Mouse (Mus musculus) embryonic facial prominence, embryonic 12.5 days (tissue): ENCODE measurements around the gene Pdc. TPM values are rescaled to one million over a fixed set of nuclear protein-coding genes. Genes with fewer than 3 reads are reported as not detected.
"Not testable (repeated sequence)": the region's sequence is repeated elsewhere in the genome, so short reads cannot be mapped to it uniquely, and the experiment has no call there.

ENCODE experiments used
- ATAC-seq: fragments of 200-750 bp; cut with Nextera tagmentation; 2 replicates; pipeline ENCODE4 v1.8.0; 2017; ENCODE audit not compliant: insufficient number of reproducible peaks, insufficient read depth, low FRiP score, low TSS enrichment
- H3K27ac ChIP-seq: fragments of 300-500 bp; sonication (generic); 2 replicates; pipeline ENCODE4 v1.5.1; 2016; ENCODE audit warnings: mild to moderate bottlenecking
- H3K27me3 ChIP-seq: fragments of 300-500 bp; sonication (generic); 2 replicates; pipeline ENCODE4 v1.6.1; 2016; ENCODE audit warnings: mild to moderate bottlenecking, moderate library complexity
- H3K36me3 ChIP-seq: fragments of 300-500 bp; sonication (generic); 2 replicates; pipeline ENCODE4 v1.6.1; 2016; ENCODE audit warnings: mild to moderate bottlenecking
- H3K4me1 ChIP-seq: fragments of 300-500 bp; sonication (generic); 2 replicates; pipeline ENCODE4 v1.6.1; 2016
- H3K4me2 ChIP-seq: fragments of 300-500 bp; sonication (generic); replicated peaks from 2 replicates; pipeline ENCODE4 v1.6.1; 2016; ENCODE audit warnings: mild to moderate bottlenecking, moderate library complexity
- H3K4me3 ChIP-seq: fragments of 300-500 bp; sonication (generic); 2 replicates; pipeline ENCODE4 v1.5.1; 2016; ENCODE audit warnings: mild to moderate bottlenecking
- H3K9ac ChIP-seq: fragments of 300-500 bp; sonication (generic); 2 replicates; pipeline ENCODE4 v1.6.1; 2016; ENCODE audit warnings: mild to moderate bottlenecking, moderate library complexity
- H3K9me3 ChIP-seq: fragments of 300-500 bp; sonication (generic); 2 replicates; pipeline ENCODE4 v1.6.1; 2016; ENCODE audit warnings: mild to moderate bottlenecking, moderate library complexity
- WGBS: fragments of 180-500 bp; shearing (Covaris S2); methylation state at CpG from one replicate; pipeline ENCODE4 v1.1.7; 2016; 5-methylcytosine and 5-hydroxymethylcytosine counted together
- polyA plus RNA-seq: library from polyadenylated mRNA; unstranded; fragments of >200 nt; fragmentation: Nextera tagmentation; extraction: Ambion mirVana; gene quantifications from 2 replicates; pipeline ENCODE4 v1.2.1, GENCODE M21; 2016

Gene Pdc
- 0.17 and 0.33 TPM in 2 replicates for polyA plus RNA-seq

DNA sequence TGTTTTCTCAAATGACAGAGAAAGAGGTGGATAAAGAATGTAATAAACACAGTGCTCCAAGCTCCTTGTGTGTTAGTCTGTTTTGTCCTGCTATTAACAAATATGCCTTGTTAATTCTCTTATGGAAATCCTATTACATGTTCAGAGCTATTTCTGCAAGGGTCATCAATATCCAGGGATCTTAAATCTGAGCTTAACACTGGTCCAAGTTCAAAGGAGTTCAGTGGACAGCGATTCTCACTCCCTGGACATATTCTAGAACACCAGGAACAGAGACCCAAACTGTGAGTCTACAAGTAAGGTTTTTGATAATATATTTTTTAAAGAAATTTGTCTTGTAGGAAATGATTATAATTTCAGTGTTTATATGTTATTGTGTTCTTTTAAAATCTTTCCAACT, at the start of gene Pdc:
Gene Pdc, plus strand, starts transcription at position 213 of the 400 bp plus-strand sequence.
- Histone ChIP-seq H3K9ac (no peak within 1 kb of the TSS), H3K27me3 (no peaks in the 10 kb centered on the region), H3K4me3 (no peak within 1 kb of the TSS), H3K36me3 (no peaks in the 10 kb centered on the region), H3K27ac (no peak within 1 kb of the TSS), H3K9me3 (no peaks in the 10 kb centered on the region), H3K4me1 (no peaks in the 10 kb centered on the region), H3K4me2 (no peak within 1 kb of the TSS)
- 78% methylated on average over 1 of the region's 1 CpGs for WGBS
- ATAC-seq, result no peak

DNA sequence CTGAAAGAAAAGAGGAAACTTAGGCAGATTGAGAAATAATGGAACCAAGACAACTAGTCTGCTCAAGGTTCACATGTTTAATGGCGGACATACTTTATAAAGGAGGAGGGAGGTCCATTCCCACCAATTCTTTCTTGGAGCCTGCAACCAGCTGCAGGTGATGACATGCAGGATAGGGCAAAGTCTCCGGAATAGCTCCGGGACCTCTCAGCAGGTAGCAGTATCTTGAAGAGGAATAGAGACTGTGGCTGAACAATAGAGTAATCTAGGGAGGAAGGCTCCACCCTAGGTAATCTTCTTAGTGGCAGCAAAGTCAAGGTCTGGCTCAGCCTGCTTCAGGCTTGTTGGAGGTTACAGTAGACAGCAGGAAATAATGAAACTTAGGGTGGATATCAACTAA, 25.2 kb upstream of the Pdc start:
- not testable (repeated sequence) for H3K4me3 ChIP-seq, H3K4me2 ChIP-seq, H3K27ac ChIP-seq, H3K9me3 ChIP-seq, H3K4me1 ChIP-seq, H3K27me3 ChIP-seq, H3K9ac ChIP-seq, ATAC-seq, H3K36me3 ChIP-seq
- WGBS, result 82% methylated on average over 3 of the region's 3 CpGs

DNA sequence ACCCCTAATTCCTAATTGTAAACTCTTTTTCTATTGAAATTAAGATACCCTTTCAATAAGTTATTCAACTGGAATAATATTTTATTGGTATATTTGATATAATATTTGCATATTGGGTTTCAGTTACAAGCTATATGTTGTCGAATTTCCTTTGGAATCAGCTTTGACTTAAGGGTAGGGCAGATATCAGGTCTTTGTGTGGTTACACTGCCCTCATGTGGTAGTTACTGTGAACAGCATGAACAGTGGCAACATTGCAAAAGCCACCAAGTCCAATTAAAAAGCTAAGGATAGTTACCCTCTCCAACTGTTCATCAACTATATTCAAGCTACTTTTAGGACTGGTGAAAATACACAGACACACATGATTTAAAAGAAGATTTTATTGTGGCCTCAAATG, 11.6 kb upstream of the Pdc start:
- Histone ChIP-seq H3K4me2 (no peak overlapping the region), H3K36me3 (no peaks in the 10 kb centered on the region), H3K27ac (no peak overlapping the region), H3K4me3 (no peak overlapping the region), H3K9ac (no peak overlapping the region), H3K27me3 (no peaks in the 10 kb centered on the region), H3K4me1 (no peaks in the 10 kb centered on the region), H3K9me3 (no peaks in the 10 kb centered on the region)
- 46% methylated on average over 1 of the region's 1 CpGs for WGBS
- ATAC-seq, result no peak

GRCm38 (mm10) chr1:150335111-150335510, 15.9 kb downstream of the Pdc start:
- Histone ChIP-seq H3K9me3 (no peaks in the 10 kb centered on the region), H3K4me3 (no peak overlapping the region), H3K36me3 (no peaks in the 10 kb centered on the region), H3K4me2 (no peak overlapping the region), H3K9ac (no peak overlapping the region), H3K27me3 (no peaks in the 10 kb centered on the region), H3K4me1 (no peaks in the 10 kb centered on the region), H3K27ac (no peak overlapping the region)
- no peak for ATAC-seq
- 69% methylated on average over 2 of the region's 2 CpGs for WGBS

DNA sequence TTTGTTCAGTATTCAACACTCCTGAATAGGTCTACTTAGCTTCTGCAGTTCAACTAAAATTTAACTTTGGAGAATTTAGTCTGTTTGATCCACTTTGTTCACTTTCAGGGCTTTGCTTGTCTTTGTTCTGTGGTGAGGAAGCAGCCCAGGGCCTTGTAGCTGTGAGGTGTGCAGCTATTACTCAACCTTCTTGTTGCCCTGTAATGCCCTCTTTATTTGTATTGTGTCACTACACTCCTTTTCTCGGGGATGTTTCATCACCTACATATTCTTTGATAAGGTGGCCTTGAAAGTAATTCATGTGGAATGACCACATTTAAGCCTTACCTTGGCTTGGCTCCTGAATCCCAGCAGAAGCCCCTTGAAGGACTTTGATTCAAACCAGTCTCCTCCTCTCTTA, 41.6 kb downstream of the Pdc start:
- whole genome bisulfite sequencing, result 88% methylated on average over 1 of the region's 1 CpGs
- Histone ChIP-seq H3K4me3 (no peak overlapping the region), H3K27me3 (no peaks in the 10 kb centered on the region), H3K36me3 (peaks cover 18% of the 10 kb centered on the region), H3K27ac (no peak overlapping the region), H3K9ac (no peak overlapping the region), H3K4me1 (no peaks in the 10 kb centered on the region), H3K9me3 (no peaks in the 10 kb centered on the region), H3K4me2 (no peak overlapping the region)
- ATAC-seq, result no peak

GRCm38 (mm10) chr1:150372895-150373294, 53.7 kb downstream of the Pdc start:
- no peak for ATAC-seq
- Histone ChIP-seq H3K27me3 (no peaks in the 10 kb centered on the region), H3K4me3 (no peak overlapping the region), H3K9ac (no peak overlapping the region), H3K4me1 (no peaks in the 10 kb centered on the region), H3K27ac (no peak overlapping the region), H3K4me2 (no peak overlapping the region), H3K36me3 (no peaks in the 10 kb centered on the region), H3K9me3 (no peaks in the 10 kb centered on the region)
- 89% methylated on average over 3 of the region's 3 CpGs for WGBS

- Histone ChIP-seq H3K4me1 (no peaks in the 10 kb centered on the region), H3K27ac (no peak overlapping the region), H3K9me3 (no peaks in the 10 kb centered on the region), H3K36me3 (no peaks in the 10 kb centered on the region), H3K4me2 (no peak overlapping the region), H3K9ac (no peak overlapping the region), H3K27me3 (no peaks in the 10 kb centered on the region), H3K4me3 (no peak overlapping the region)
- 88% methylated on average over 2 of the region's 2 CpGs for WGBS
- no peak for ATAC-seq
These were observed 55.0 kb downstream of the Pdc start for GRCm38 (mm10) chr1:150374247-150374646.

Other genes with a start within 250 kb of the Pdc start
- 0.10 and 0.13 TPM in 2 replicates for gene Ptgs2, start 219.4 kb upstream of the Pdc start, polyA plus RNA-seq
- gene Tpr, start 73.4 kb downstream of the Pdc start, polyA plus RNA-seq, result 196 and 209 TPM in 2 replicates
- 34.4 and 39.2 TPM in 2 replicates for gene Odr4, start 73.7 kb downstream of the Pdc start, polyA plus RNA-seq
- 0.32 and 1.4 TPM in 2 replicates for gene Prg4, start 146.7 kb downstream of the Pdc start, polyA plus RNA-seq